Mouse (Mus musculus) hindbrain, embryonic 11.5 days (tissue): Measurements from ENCODE around the gene Gba. TPM values are rescaled to one million over a fixed set of nuclear protein-coding genes. Genes with fewer than 3 reads are reported as not detected.
"Not testable (repeated sequence)": the region's sequence is repeated elsewhere in the genome, so short reads cannot be mapped to it uniquely, and the experiment has no call there.

Source experiments
- ATAC-seq: fragments of 200-750 bp; cut with Nextera tagmentation; 2 replicates; pipeline ENCODE4 v1.8.0; 2017; ENCODE audit warnings: mild to moderate bottlenecking, moderate TSS enrichment, moderate library complexity; ENCODE audit not compliant: low FRiP score
- DNase-seq: peaks from one replicate; pipeline ENCODE4 v3.0.0-alpha.2; 2015; ENCODE audit warnings: low spot score
- H3K27ac ChIP-seq: fragments of 300-500 bp; sonication (generic); 2 replicates; pipeline ENCODE4 v1.5.1; 2014; ENCODE audit warnings: mild to moderate bottlenecking, low read depth, low read length
- H3K27me3 ChIP-seq: fragments of 300-500 bp; sonication (generic); 2 replicates; pipeline ENCODE4 v1.6.1; 2014; ENCODE audit warnings: mild to moderate bottlenecking, low read length, moderate library complexity, mixed read lengths; ENCODE audit not compliant: control insufficient read depth, insufficient read depth
- H3K36me3 ChIP-seq: fragments of 300-500 bp; sonication (generic); 2 replicates; pipeline ENCODE4 v1.6.1; 2014; ENCODE audit warnings: mild to moderate bottlenecking, low read length, moderate library complexity, mixed read lengths; ENCODE audit not compliant: control insufficient read depth, insufficient read depth
- H3K4me1 ChIP-seq: fragments of 300-500 bp; sonication (generic); replicated peaks from 2 replicates; pipeline ENCODE4 v1.6.1; 2014; ENCODE audit warnings: low read length, mixed read lengths; ENCODE audit not compliant: control insufficient read depth, insufficient read depth
- H3K4me2 ChIP-seq: fragments of 300-500 bp; sonication (generic); replicated peaks from 2 replicates; pipeline ENCODE4 v1.6.1; 2014; ENCODE audit warnings: mild to moderate bottlenecking, low read depth, low read length
- H3K4me3 ChIP-seq: fragments of 300-500 bp; sonication (generic); 2 replicates; pipeline ENCODE4 v1.5.1; 2014; ENCODE audit warnings: low read depth, low read length
- H3K9ac ChIP-seq: fragments of 300-500 bp; sonication (generic); 2 replicates; pipeline ENCODE4 v1.6.1; 2014; ENCODE audit warnings: low read depth, low read length
- H3K9me3 ChIP-seq: fragments of 300-500 bp; sonication (generic); 2 replicates; pipeline ENCODE4 v1.6.1; 2016; ENCODE audit warnings: low read length; ENCODE audit not compliant: control insufficient read depth
- WGBS: fragments of 180-500 bp; shearing (Covaris S2); extraction: QIAGEN DNeasy Blood & Tissue Kit; methylation state at CpG from one replicate; pipeline ENCODE4 v1.1.7; 2014; 5-methylcytosine and 5-hydroxymethylcytosine counted together
- polyA plus RNA-seq: library from polyadenylated mRNA; unstranded; fragments of >200 nt; fragmentation: Nextera tagmentation; extraction: Ambion mirVana; gene quantifications from 2 replicates; pipeline ENCODE4 v1.2.1, GENCODE M21; 2014

Gene Gba
- polyA plus RNA-seq, result 43.7 and 47.3 TPM in 2 replicates

DNA sequence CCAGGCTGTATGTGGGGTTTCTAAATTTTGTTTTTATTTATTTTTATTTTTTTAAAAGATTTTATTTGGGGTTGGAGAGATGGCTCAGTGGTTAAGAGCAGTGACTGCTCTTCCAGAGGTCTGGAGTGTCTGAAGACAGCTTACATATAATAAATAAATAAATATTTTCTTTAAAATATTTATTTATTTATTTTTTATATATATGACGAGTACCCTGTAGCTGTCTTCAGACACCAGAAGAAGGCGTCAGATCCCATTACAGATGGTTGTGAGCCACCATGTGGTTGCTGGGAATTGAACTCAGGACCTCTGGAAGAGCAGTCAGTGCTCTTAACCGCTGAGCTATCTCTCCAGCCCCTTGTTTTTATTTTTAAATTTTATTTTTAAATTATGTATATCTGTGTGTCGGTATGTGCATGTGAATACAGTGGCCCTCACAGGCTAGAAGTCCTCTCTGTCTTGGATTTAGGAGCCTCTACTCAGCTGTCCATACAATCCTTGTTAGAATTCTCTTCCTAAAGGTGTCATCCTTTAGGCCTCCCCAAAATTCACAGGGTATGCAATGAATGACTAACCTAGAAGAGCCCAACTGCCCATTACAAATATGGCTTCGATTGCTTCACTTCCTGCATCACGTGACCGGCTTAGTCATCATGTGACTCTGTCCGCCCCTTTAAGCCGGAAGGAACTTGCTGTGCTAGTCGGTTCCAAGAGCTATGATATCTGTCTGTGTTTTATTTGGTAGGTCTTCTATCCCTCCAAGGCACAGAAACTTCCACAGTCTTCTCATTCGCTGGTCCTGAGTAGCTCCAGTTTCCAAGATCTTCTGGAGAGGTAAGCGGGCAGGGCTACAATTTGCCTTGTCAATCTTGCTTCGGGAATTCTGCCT, at the start of gene Gba:
Gene Gba (plus strand): TSS at position 676 of the 889 bp plus-strand sequence.
- peak; percentile 84 for ATAC-seq
- WGBS, result 29% methylated on average over 13 of the region's 13 CpGs

DNA sequence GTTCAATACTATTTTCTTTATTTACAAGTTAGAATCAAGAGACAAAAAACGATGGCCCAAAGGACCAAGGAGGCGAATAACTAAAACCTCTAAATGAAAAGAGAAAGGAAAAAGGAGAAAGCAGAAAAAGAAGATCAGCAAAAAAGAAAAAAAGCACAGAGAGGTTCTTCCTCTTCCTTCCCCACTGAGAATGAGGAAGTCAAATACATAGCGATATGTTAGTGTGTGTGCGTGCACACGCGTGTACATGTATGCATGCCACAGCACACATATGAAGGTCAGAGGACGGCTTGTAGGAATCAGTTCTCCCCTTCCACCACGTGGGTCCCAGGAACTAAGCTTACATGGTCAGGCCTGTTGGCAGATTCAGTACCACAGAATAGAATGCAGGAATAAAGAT, 45.8 kb upstream of the Gba start:
- Histone ChIP-seq H3K36me3 (no peaks in the 10 kb centered on the region), H3K4me2 (no peak overlapping the region), H3K9me3 (no peaks in the 10 kb centered on the region), H3K4me3 (no peak overlapping the region), H3K4me1 (0 out of 2 replicates have a peak, but pooled peaks cover 2% of the 10 kb centered on the region), H3K9ac (no peak overlapping the region), H3K27me3 (no peaks in the 10 kb centered on the region), H3K27ac (no peak overlapping the region)
- 90% methylated on average over 8 of the region's 8 CpGs for WGBS
- no peak for DNase-seq
- no peak for ATAC-seq

More for the DNA sequence above, at the start of gene Gba:
- Histone ChIP-seq H3K9ac (peak within 1 kb of the TSS; percentile 46), H3K4me2 (peak within 1 kb of the TSS; percentile 43), H3K36me3 (peaks cover 7% of the 10 kb centered on the region; the same call in 1 of the 2 replicates), H3K9me3 (no peaks in the 10 kb centered on the region), H3K27me3 (no peaks in the 10 kb centered on the region), H3K4me1 (peaks cover 2% of the 10 kb centered on the region; the same call in 1 of the 2 replicates), H3K4me3 (peak within 1 kb of the TSS; percentile 39), H3K27ac (0 out of 2 replicates have a peak within 1 kb of the TSS, but pooled peaks have one; percentile 33)
- DNase-seq, result peak; percentile 96

DNA sequence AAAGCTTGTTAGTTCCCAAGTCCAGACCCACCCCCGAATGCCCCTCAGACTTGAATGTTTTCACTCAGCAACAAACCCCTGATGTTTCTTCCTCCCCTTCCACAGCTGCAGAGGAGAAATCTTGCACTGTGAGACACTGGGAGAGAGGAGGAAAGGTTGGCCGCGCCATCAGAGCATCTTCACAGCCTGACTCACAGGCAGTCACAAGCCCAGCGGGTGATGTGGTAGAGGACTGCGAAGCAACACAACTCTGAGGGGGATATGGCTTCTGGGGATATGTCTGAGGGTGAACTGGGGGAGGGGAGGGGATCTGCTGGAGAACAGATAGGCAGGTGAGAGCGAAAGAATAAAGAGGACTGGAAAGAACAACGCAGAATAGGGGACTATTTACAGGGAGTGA, 44.1 kb upstream of the Gba start:
- DNase-seq (no peak), ATAC-seq (no peak)
- WGBS, result 24% methylated on average over 7 of the region's 7 CpGs
- Histone ChIP-seq H3K4me3 (peak overlapping the region; percentile 70), H3K4me1 (0 out of 2 replicates have a peak, but pooled peaks cover 2% of the 10 kb centered on the region), H3K9me3 (no peaks in the 10 kb centered on the region), H3K9ac (peak overlapping the region; percentile 74; the same call in 1 of the 2 replicates), H3K36me3 (no peaks in the 10 kb centered on the region), H3K4me2 (peak overlapping the region; percentile 96), H3K27ac (no peak overlapping the region), H3K27me3 (no peaks in the 10 kb centered on the region)

DNA sequence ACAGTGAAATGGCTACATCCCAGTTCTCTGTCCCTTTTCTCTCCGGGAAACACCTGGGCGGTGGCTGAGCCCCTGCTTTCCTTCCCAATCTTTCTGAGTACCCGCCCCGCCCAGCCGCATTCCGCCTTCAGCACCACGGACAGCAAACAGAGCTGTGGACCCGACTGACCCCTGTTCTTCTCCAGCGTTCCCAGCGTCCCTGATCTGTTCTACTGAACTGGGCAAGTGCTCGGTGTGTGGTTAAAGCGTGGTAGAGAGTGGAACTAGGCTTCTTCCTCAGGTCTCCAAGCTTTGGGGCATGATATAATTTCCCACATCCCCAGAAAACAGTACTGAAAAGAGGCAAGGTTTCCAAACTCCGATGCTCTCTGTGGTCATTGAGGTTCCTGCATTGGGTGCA, 43.5 kb upstream of the Gba start:
- H3K36me3 ChIP-seq, result no peaks in the 10 kb centered on the region
- no peaks in the 10 kb centered on the region for H3K27me3 ChIP-seq
- H3K9me3 ChIP-seq, result no peaks in the 10 kb centered on the region
- 1% methylated on average over 13 of the region's 13 CpGs for WGBS
- peak; percentile 75 for DNase-seq
- peak overlapping the region; percentile 74 for H3K9ac ChIP-seq
- peak overlapping the region; percentile 70 for H3K4me3 ChIP-seq
- ATAC-seq, result 0 out of 2 replicates have a peak, but pooled peaks have one; percentile 10
- H3K4me1 ChIP-seq, result 0 out of 2 replicates have a peak, but pooled peaks cover 4% of the 10 kb centered on the region
- H3K4me2 ChIP-seq, result peak overlapping the region; percentile 96
- no peak overlapping the region for H3K27ac ChIP-seq

DNA sequence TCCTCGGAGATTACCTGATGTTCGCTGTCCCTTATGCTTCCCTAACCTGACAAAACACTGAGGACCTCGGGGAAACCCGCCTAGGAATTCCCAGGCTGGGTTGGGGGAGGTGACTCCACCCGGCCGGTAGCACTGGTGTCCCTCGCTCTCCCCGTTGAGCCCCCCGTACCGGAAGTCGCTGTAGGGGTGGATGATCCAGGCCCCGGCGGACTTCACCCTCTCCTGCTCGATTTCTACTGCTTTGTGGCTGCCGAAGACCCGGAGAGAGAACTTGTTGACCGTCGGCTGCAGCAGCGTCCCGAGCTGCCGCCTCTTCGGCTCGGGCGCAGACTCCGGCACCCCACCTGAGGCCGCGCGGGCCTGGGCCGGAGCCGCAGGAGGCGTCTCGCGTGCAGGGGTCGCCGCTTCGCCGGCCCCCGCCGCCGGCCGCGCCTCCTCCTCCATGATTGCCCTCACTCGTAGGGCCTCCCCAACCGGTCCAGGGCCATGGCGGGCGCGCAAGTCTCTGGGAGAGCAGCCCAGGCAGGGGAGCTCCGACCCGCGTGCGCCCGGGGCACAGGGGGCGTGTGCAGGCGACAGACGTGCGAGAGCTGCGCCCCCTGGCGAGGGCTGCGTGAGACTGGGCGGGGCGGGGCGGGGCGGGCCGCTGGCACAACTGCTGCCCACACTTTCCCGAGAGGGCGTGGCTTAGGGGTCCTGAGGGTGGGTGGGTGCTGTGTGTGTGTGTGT, 42.9 kb upstream of the Gba start, which contains the start of gene Hcn3:
Gene Hcn3 (minus strand): TSS at position 581 of the 729 bp plus-strand sequence.
- Histone ChIP-seq H3K4me1 (0 out of 2 replicates have a peak, but pooled peaks cover 4% of the 10 kb centered on the region), H3K4me3 (peak within 1 kb of the TSS; percentile 70), H3K27me3 (no peaks in the 10 kb centered on the region), H3K4me2 (peak within 1 kb of the TSS; percentile 96), H3K36me3 (no peaks in the 10 kb centered on the region), H3K9ac (peak within 1 kb of the TSS; percentile 74), H3K9me3 (no peaks in the 10 kb centered on the region), H3K27ac (no peak within 1 kb of the TSS; the same call in 1 of the 2 replicates)
- ATAC-seq (peak; percentile 84), DNase-seq (peak; percentile 88)
- WGBS, result 0% methylated on average over 49 of the region's 66 CpGs

DNA sequence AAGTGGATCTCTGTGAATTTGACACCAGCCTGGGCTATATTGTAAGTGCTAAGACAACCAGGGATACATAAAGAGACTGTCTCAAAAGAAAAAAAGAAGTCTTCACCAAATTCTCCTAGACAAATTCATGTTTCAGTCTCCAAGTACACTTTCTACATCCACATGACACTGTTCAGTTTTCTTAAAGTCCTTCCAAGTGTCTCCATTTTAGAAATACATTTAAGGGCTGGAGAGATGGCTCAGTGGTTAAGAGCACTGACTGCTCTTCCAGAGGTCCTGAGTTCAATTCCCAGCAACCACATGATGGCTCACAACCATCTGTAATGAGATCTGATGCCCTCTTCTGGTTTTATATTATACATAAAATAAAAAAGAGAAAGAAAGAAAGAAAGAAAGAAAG, 41.5 kb upstream of the Gba start:
- not testable (repeated sequence) for H3K27ac ChIP-seq, H3K9ac ChIP-seq, DNase-seq, H3K4me2 ChIP-seq, H3K27me3 ChIP-seq, H3K36me3 ChIP-seq, H3K4me3 ChIP-seq, H3K4me1 ChIP-seq, H3K9me3 ChIP-seq, ATAC-seq

DNA sequence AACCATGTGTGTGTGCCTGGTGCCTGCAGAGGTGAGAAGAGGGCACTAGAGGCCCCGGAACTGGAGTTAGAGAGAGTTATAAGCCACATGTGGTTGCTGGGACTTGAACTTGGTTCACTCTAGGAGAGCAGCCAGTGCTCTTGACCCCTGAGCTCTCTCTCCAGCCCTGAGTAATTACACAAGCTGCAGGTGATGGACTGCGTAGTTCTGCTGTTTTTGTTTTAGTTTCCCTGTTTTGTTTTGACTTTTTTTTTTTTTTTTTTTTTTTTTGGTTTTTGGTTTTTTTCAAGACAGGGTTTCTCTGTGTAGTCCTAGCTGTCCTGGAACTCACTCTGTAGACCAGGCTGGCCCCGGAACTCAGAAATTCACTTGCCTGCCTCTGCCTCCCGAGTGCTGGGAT, 40.9 kb upstream of the Gba start:
- Histone ChIP-seq H3K4me3 (no peak overlapping the region), H3K9ac (no peak overlapping the region), H3K4me1 (peaks cover 4% of the 10 kb centered on the region; the same call in 1 of the 2 replicates), H3K4me2 (no peak overlapping the region), H3K27me3 (no peaks in the 10 kb centered on the region), H3K9me3 (no peaks in the 10 kb centered on the region), H3K27ac (no peak overlapping the region), H3K36me3 (no peaks in the 10 kb centered on the region)
- ATAC-seq (no peak), DNase-seq (no peak)
- 82% methylated on average over 4 of the region's 4 CpGs for WGBS

DNA sequence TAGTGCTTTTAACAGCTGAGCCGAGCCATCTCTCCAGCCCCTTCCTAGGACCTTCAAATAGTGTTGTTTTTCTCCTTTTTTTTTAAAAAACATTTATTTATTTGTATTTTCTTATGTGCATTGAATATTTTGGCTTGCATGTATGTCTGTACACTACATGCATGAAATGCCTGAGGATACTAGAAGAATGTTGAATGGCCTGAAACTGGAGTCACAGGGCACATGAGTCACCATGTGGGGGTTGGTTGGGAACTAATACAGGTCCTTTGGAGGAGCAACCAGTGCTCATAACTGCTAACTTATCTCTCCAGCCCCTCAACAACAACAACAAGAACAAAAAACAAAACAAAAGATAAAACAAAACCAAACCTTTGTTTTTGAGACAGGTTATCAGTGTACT, 39.6 kb upstream of the Gba start:
- no peak overlapping the region for H3K4me2 ChIP-seq
- H3K4me3 ChIP-seq, result no peak overlapping the region
- H3K27ac ChIP-seq, result no peak overlapping the region
- DNase-seq, result no peak
- no peaks in the 10 kb centered on the region for H3K9me3 ChIP-seq
- no peaks in the 10 kb centered on the region for H3K36me3 ChIP-seq
- H3K9ac ChIP-seq, result no peak overlapping the region
- H3K27me3 ChIP-seq, result no peaks in the 10 kb centered on the region
- no peak for ATAC-seq
- H3K4me1 ChIP-seq, result peaks cover 4% of the 10 kb centered on the region; the same call in 1 of the 2 replicates
- WGBS, result 85% methylated on average over 1 of the region's 1 CpGs
